Mouse (Mus musculus) forebrain, postnatal 0 days (tissue): Measurements from ENCODE around the gene Coa6. TPM values are rescaled to one million over a fixed set of nuclear protein-coding genes. Genes with fewer than 3 reads are reported as not detected.

Experiments
- ATAC-seq: fragments of 200-750 bp; cut with Nextera tagmentation; 2 replicates; pipeline ENCODE4 v1.8.0; 2017; ENCODE audit warnings: mild to moderate bottlenecking, moderate library complexity
- DNase-seq: peaks from one replicate; pipeline ENCODE4 v3.0.0-alpha.2; 2015
- H3K27ac ChIP-seq: fragments of 300-500 bp; sonication (generic); 2 replicates; pipeline ENCODE4 v1.5.1; 2014; ENCODE audit warnings: low read depth, mild to moderate bottlenecking, antibody characterized with exemption, low read length, moderate library complexity, mixed read lengths
- H3K27me3 ChIP-seq: fragments of 300-500 bp; sonication (generic); 2 replicates; pipeline ENCODE4 v1.6.1; 2014; ENCODE audit warnings: mild to moderate bottlenecking, low read length, mixed read lengths; ENCODE audit not compliant: insufficient read depth
- H3K36me3 ChIP-seq: fragments of 300-500 bp; sonication (generic); 2 replicates; pipeline ENCODE4 v1.6.1; 2014; ENCODE audit warnings: mild to moderate bottlenecking, moderate library complexity; ENCODE audit not compliant: insufficient read depth
- H3K4me1 ChIP-seq: fragments of 300-500 bp; sonication (generic); 2 replicates; pipeline ENCODE4 v1.6.1; 2014; ENCODE audit warnings: antibody characterized with exemption; ENCODE audit not compliant: insufficient read depth
- H3K4me2 ChIP-seq: fragments of 300-500 bp; sonication (generic); 2 replicates; pipeline ENCODE4 v1.6.1; 2014; ENCODE audit warnings: low read depth, mild to moderate bottlenecking, moderate library complexity
- H3K4me3 ChIP-seq: fragments of 300-500 bp; sonication (generic); 2 replicates; pipeline ENCODE4 v1.5.1; 2014; ENCODE audit warnings: low read depth, low read length, mixed read lengths
- H3K9ac ChIP-seq: fragments of 300-500 bp; sonication (generic); 2 replicates; pipeline ENCODE4 v1.6.1; 2014; ENCODE audit warnings: mild to moderate bottlenecking
- H3K9me3 ChIP-seq: fragments of 300-500 bp; sonication (generic); 2 replicates; pipeline ENCODE4 v1.6.1; 2016; ENCODE audit warnings: low read length
- CTCF ChIP-seq: sonication (generic); IDR thresholded peaks from 2 replicates; pipeline ENCODE4 v1.5.1; 2016; ENCODE audit warnings: antibody characterized with exemption, control low read depth, low read depth
- WGBS: fragments of 180-500 bp; shearing (Covaris S2); extraction: QIAGEN DNeasy Blood & Tissue Kit; methylation state at CpG from one replicate; pipeline ENCODE4 v1.1.7; 2014; 5-methylcytosine and 5-hydroxymethylcytosine counted together
- polyA plus RNA-seq: library from polyadenylated mRNA; unstranded; fragments of >200 nt; fragmentation: Nextera tagmentation; extraction: Ambion mirVana; gene quantifications from 2 replicates; pipeline ENCODE4 v1.2.1, GENCODE M21; 2015
- total RNA-seq: library from RNA; depleted of rRNA; stranded (reverse); fragments of >200 nt; gene quantifications from 2 replicates; pipeline ENCODE4 v1.2.3, GENCODE M21; 2014

The Coa6 gene
- total and polyA plus RNA-seq, 2 experiments from 2014 or later, result 22.2 to 37.3 TPM

DNA sequence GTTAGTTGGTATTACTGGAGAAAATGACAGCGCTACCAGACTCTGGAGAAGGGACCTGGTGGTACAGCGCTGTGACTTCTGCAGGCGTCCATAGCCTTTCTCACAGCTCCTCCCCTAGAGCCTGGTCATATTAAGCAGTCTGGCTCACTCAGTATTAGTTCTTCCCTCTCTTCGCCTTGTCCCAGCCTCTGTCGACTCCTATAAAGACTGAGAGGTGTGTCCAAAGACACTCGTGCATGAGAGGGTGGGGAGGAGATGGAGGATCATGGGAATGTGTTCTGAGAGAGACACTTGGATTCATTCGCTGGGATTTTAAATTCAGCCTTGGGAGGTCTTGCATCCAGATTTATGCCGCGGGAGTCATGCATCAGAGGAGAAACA lies 595 bp downstream of the Coa6 start:
- Histone ChIP-seq H3K4me1 (peaks cover 6% of the 10 kb centered on the region), H3K4me3 (peak overlapping the region; percentile 69), H3K9ac (peak overlapping the region; percentile 80), H3K36me3 (peaks cover 23% of the 10 kb centered on the region), H3K9me3 (no peaks in the 10 kb centered on the region), H3K4me2 (peak overlapping the region; percentile 82), H3K27me3 (no peaks in the 10 kb centered on the region), H3K27ac (peak overlapping the region; percentile 83)
- peak; percentile 55 for ATAC-seq
- peak; percentile 44 for DNase-seq
- 8% methylated on average over 9 of the region's 9 CpGs for WGBS
- no peak for TF ChIP-seq CTCF

DNA sequence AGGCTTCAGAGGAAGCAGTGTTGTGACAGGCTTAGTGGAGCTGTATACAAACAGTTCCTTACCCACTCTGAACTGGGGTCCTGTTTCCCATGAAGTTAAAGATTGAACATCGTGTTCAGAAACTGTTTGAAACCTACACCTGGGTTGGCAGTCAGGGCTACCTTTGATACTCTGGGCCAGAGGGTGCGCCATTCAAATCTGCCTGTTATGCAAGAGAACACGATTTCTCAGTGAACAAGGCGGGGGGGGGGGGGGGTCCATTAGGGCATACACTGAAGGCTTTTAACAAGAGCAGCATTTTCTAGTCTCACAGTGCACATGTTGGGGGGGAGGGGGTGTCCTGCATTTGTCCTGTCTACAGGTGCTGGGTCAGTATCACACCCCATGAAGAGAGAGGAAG lies 1.8 kb downstream of the Coa6 start:
- no peak for TF ChIP-seq CTCF
- Histone ChIP-seq H3K4me1 (peaks cover 6% of the 10 kb centered on the region), H3K27ac (no peak overlapping the region), H3K9ac (no peak overlapping the region), H3K27me3 (no peaks in the 10 kb centered on the region), H3K36me3 (peaks cover 35% of the 10 kb centered on the region), H3K4me3 (no peak overlapping the region), H3K4me2 (no peak overlapping the region), H3K9me3 (no peaks in the 10 kb centered on the region)
- ATAC-seq (no peak), DNase-seq (no peak)
- 85% methylated on average over 4 of the region's 4 CpGs for WGBS

DNA sequence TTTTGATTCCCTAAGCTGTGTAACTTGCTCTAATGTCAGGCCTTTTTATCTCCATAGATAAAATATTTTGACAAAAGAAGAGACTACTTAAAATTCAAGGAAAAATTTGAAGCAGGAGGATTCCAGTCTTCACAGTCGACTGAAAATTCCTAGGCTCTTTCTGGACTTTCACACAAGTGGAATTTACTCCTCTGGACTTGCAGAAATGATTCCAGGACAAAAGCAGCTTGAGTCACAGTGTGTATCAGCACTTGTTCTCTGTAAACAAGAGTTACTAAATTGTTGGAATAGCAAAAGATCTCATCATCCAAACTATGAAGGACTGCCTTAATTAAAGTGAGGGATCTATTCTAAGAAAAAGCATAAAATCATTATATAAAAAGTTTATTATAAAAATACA lies 2.6 kb downstream of the Coa6 start:
- H3K4me2 ChIP-seq, result no peak overlapping the region
- H3K9ac ChIP-seq, result no peak overlapping the region
- peaks cover 43% of the 10 kb centered on the region for H3K36me3 ChIP-seq
- ATAC-seq, result no peak
- H3K27me3 ChIP-seq, result no peaks in the 10 kb centered on the region
- no peaks in the 10 kb centered on the region for H3K9me3 ChIP-seq
- H3K4me3 ChIP-seq, result no peak overlapping the region
- no peak for TF ChIP-seq CTCF
- WGBS, result 72% methylated on average over 1 of the region's 1 CpGs
- peaks cover 6% of the 10 kb centered on the region for H3K4me1 ChIP-seq
- H3K27ac ChIP-seq, result no peak overlapping the region
- DNase-seq, result no peak

DNA sequence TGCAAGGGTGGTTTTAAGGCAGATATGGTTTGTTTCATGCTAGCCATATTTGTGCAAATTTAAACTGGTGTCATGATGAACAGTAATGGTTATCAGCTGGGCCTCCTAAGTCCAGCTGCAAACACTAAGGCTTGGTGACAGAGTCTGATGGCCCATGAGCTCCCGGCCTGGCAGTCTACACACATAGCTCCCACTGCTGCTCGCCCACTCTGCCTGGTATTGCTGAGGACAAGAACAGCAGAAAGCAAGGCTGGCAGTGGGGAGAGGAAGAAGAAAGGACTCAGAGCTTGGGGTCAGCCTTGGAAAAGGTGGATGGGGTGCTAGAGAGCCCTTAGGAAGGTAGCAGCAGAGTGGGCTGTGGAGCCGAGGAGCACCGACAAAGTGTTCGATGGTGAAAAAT lies 7.3 kb downstream of the Coa6 start:
- H3K9ac ChIP-seq, result no peak overlapping the region
- ATAC-seq (no peak), DNase-seq (no peak)
- no peak overlapping the region for H3K4me3 ChIP-seq
- H3K9me3 ChIP-seq, result no peaks in the 10 kb centered on the region
- no peak overlapping the region for H3K27ac ChIP-seq
- peaks cover 60% of the 10 kb centered on the region for H3K36me3 ChIP-seq
- no peak overlapping the region for H3K4me2 ChIP-seq
- TF ChIP-seq CTCF, result no peak
- no peaks in the 10 kb centered on the region for H3K4me1 ChIP-seq
- H3K27me3 ChIP-seq, result no peaks in the 10 kb centered on the region
- 95% methylated on average over 5 of the region's 5 CpGs for whole genome bisulfite sequencing

DNA sequence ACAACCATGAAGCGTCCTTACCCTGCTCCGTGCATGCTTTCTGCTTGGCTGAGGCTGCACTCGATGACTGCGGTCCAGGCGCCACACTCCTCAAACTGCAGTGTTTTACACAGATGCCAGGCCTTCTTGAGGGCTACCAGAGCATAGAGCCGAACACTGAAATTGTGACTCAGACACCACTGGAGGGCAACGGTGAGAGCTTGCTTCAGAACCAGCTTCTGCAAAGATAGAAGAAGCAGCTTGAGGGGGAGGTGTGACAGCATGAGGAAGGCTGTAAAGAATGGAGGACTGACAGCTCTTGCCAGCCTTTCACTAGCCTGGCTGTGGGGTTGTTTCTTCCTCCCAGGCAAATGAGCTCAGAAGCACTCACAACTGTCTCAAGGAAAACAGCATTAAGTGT lies 11.5 kb downstream of the Coa6 start:
- Histone ChIP-seq H3K9ac (no peak overlapping the region), H3K4me2 (no peak overlapping the region), H3K4me1 (no peaks in the 10 kb centered on the region), H3K36me3 (peaks cover 59% of the 10 kb centered on the region), H3K27me3 (no peaks in the 10 kb centered on the region), H3K4me3 (no peak overlapping the region), H3K27ac (no peak overlapping the region), H3K9me3 (no peaks in the 10 kb centered on the region)
- WGBS, result 81% methylated on average over 7 of the region's 7 CpGs
- ATAC-seq (peak; percentile 40; the same call in 1 of the 2 replicates), DNase-seq (peak; percentile 34)
- TF ChIP-seq CTCF, result peak; percentile 59

DNA sequence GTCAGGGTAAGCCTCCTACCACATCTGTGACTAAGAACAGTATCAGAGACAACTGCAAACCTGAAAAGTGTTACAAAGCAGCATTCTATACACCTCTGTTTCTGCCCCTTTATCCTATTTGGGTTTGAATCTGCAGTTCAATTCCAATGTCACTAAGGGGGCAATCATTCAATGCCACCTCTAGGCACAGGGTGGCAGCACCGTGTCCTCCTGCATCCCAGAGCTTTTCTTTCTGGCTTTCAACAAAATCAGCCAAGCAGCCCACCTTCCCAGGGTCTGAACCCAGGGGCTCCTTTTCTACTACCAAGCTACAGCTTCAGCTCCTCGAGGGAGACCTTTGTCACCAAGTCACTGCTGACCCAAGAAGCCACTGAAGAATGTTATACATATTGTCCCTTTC lies 16.6 kb downstream of the Coa6 start:
- no peak overlapping the region for H3K27ac ChIP-seq
- H3K36me3 ChIP-seq, result peaks cover 51% of the 10 kb centered on the region
- peak; percentile 47 for TF ChIP-seq CTCF
- H3K4me2 ChIP-seq, result no peak overlapping the region
- DNase-seq (no peak), ATAC-seq (no peak)
- no peak overlapping the region for H3K4me3 ChIP-seq
- H3K9ac ChIP-seq, result no peak overlapping the region
- no peaks in the 10 kb centered on the region for H3K27me3 ChIP-seq
- H3K9me3 ChIP-seq, result no peaks in the 10 kb centered on the region
- no peaks in the 10 kb centered on the region for H3K4me1 ChIP-seq
- 67% methylated on average over 2 of the region's 2 CpGs for WGBS

DNA sequence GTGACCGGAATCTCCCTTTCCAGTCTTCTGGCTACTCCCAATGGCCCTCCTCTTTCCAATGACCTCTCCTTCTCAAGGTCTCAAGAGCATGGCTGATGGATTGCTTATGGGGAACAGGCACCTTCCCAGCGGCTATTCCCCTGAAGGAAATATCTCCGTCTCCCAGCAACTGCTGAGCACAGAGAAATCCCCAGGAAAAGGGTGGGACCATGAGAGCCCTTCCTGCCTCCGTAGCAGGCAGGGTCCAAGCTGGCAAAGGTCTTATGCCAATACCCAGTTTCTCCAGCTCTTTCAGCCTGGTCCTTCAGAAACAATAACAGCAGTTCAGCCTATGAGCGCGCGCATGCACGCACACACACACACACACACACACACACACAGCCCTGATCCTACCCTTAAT lies 28.8 kb downstream of the Coa6 start:
- H3K9ac ChIP-seq, result no peak overlapping the region
- no peaks in the 10 kb centered on the region for H3K27me3 ChIP-seq
- H3K9me3 ChIP-seq, result no peaks in the 10 kb centered on the region
- ATAC-seq, result no peak
- no peak overlapping the region for H3K4me2 ChIP-seq
- no peak for DNase-seq
- no peak for TF ChIP-seq CTCF
- H3K27ac ChIP-seq, result no peak overlapping the region
- no peak overlapping the region for H3K4me3 ChIP-seq
- 92% methylated on average over 8 of the region's 8 CpGs for WGBS
- peaks cover 88% of the 10 kb centered on the region for H3K36me3 ChIP-seq
- H3K4me1 ChIP-seq, result no peaks in the 10 kb centered on the region

DNA sequence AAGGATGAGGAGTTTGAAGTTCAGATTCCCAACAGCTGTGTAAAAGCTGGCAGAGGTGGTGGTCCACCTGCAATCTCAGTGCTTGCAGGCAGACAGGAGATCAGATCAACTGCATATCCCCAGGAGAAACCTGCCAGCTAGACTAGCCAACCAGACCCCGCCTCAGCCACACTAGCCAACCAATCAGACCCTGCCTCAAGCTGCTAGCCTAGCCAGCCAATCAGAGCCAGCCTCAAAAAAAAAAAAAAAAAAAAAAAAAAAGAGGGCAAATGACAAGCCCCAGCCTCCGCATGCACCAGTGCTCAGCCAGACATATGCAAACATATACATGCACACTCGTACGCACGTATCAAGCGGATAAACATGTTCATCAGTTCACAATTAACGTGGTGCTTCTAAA lies 33.1 kb downstream of the Coa6 start:
- TF ChIP-seq CTCF, result no peak
- Histone ChIP-seq H3K36me3 (peaks cover 76% of the 10 kb centered on the region), H3K4me3 (no peak overlapping the region), H3K9me3 (no peaks in the 10 kb centered on the region), H3K27ac (no peak overlapping the region), H3K9ac (no peak overlapping the region), H3K4me2 (no peak overlapping the region), H3K27me3 (no peaks in the 10 kb centered on the region), H3K4me1 (no peaks in the 10 kb centered on the region)
- ATAC-seq, result no peak; the same call in 1 of the 2 replicates
- peak; percentile 7 for DNase-seq
- 77% methylated on average over 7 of the region's 7 CpGs for WGBS
